Mouse (Mus musculus): ENCODE measurements around the gene 4921517D22Rik.
"Not testable (repeated sequence)": the region's sequence is repeated elsewhere in the genome, so short reads cannot be mapped to it uniquely, and the experiment has no call there.

DNA sequence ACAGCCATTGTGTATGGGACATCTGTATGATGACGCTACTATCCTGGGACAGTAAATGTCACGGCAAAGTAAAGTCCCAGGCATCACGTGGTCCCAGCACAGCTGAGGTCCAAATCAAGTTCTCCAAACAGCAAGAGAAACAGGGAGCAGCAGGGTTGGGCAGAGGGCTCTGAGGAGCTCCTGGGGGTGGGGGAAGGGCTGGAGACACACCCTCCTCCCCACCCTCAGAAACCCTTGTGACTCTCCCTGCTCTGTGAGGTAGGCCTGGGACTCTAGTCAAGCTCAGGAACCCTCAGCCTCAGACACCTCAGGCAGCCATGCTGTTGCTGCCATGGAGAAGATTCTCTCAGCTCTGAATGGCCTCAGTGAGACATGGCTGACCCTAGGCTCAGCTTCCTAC, 18.1 kb upstream of the 4921517D22Rik start, which contains the start of gene Spata31d1b:
- TF ChIP-seq POLR2A, CTCF (IDR thresholded peaks at IDR 0.05; ENCODE audit: insufficient read depth, low read depth, low read length): not testable (repeated sequence)

Measured in olfactory bulb, adult 2 months (tissue).